Mouse (Mus musculus) frontal cortex, postnatal 36 days (tissue): ENCODE results near the gene Gm33815.
"Not testable (repeated sequence)": the region's sequence is repeated elsewhere in the genome, so short reads cannot be mapped to it uniquely, and the experiment has no call there.

ENCODE experiments used
- DNase-seq, 2 experiments: peaks; one replicate each; pipeline ENCODE4 v3.0.0; 2022; ENCODE audit warnings: low spot score in 2 of 2

The Gm33815 gene

DNA sequence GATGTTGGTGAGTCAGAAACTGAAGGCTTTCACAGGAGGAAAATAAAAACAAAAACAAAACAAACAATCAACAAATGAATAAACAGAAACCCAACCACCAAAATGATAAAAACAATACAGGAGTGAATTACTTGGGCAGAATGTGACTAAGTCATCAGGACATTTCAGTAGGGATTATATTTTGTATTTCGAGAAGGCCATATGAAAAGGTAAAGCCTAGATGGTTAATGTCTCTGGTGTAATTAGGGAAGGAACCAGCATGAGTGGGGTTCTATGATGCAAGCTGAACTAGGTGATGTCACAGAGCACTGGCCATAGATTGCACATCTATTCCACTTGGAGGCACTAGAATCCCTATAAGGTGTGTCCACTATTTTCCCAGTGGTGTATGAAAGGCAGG lies at the start of gene Gm33815:
TSS of gene Gm33815 (plus strand) at position 301 of the 400 bp plus-strand sequence.
- DNase-seq = not testable (repeated sequence)
